Mouse (Mus musculus): Measurements from ENCODE around the gene Ptpn3. TPM values are rescaled to one million over a fixed set of nuclear protein-coding genes. Genes with fewer than 3 reads are reported as not detected.

The Ptpn3 gene
- polyA plus RNA-seq, 1 experiment = 15.2 TPM

GRCm38 (mm10) chr4:57263061-57263685 lies 38.5 kb downstream of the Ptpn3 start:
- no peaks in the 10 kb centered on the region for H3K4me1 ChIP-seq (ENCODE audit: control insufficient read depth, insufficient read depth, insufficient read length, low read length)
- H3K36me3 ChIP-seq (ENCODE audit: control insufficient read depth, insufficient read depth, low read length) = peaks cover 45% of the 10 kb centered on the region
- no peak overlapping the region for H3K27ac ChIP-seq (ENCODE audit: insufficient read depth, low read depth, low read length)
- TF ChIP-seq CTCF (IDR thresholded peaks at IDR 0.05; ENCODE audit: extremely low read depth, insufficient read length, insufficient replicate concordance, low read depth, low read length) (no peak), POLR2A (IDR thresholded peaks at IDR 0.05; ENCODE audit: low read depth, low read length) (no peak)
- 84% methylated on average over 8 of the region's 8 CpGs for WGBS
- no peaks in the 10 kb centered on the region for H3K27me3 ChIP-seq (ENCODE audit: control insufficient read depth, insufficient read depth, low read length)
- H3K4me3 ChIP-seq (ENCODE audit: low read depth, low read length) = no peak overlapping the region

GRCm38 (mm10) chr4:57262451-57262850 lies 39.2 kb downstream of the Ptpn3 start:
- H3K4me1 ChIP-seq (ENCODE audit: control insufficient read depth, insufficient read depth, insufficient read length, low read length) = no peaks in the 10 kb centered on the region
- peaks cover 46% of the 10 kb centered on the region for H3K36me3 ChIP-seq (ENCODE audit: control insufficient read depth, insufficient read depth, low read length)
- no peak overlapping the region for H3K4me3 ChIP-seq (ENCODE audit: low read depth, low read length)
- 84% methylated on average over 8 of the region's 8 CpGs for WGBS
- TF ChIP-seq CTCF (IDR thresholded peaks at IDR 0.05; ENCODE audit: extremely low read depth, insufficient read length, insufficient replicate concordance, low read depth, low read length) = no peak
- TF ChIP-seq POLR2A (IDR thresholded peaks at IDR 0.05; ENCODE audit: low read depth, low read length) = no peak
- no peak overlapping the region for H3K27ac ChIP-seq (ENCODE audit: insufficient read depth, low read depth, low read length)
- H3K27me3 ChIP-seq (ENCODE audit: control insufficient read depth, insufficient read depth, low read length) = no peaks in the 10 kb centered on the region

- no peak overlapping the region for H3K27ac ChIP-seq (ENCODE audit: insufficient read depth, low read depth, low read length)
- WGBS = 84% methylated on average over 9 of the region's 9 CpGs
- no peak overlapping the region for H3K4me3 ChIP-seq (ENCODE audit: low read depth, low read length)
- TF ChIP-seq CTCF (IDR thresholded peaks at IDR 0.05; ENCODE audit: extremely low read depth, insufficient read length, insufficient replicate concordance, low read depth, low read length) = no peak
- TF ChIP-seq POLR2A (IDR thresholded peaks at IDR 0.05; ENCODE audit: low read depth, low read length) = no peak
- H3K4me1 ChIP-seq (ENCODE audit: control insufficient read depth, insufficient read depth, insufficient read length, low read length) = no peaks in the 10 kb centered on the region
- no peaks in the 10 kb centered on the region for H3K27me3 ChIP-seq (ENCODE audit: control insufficient read depth, insufficient read depth, low read length)
- H3K36me3 ChIP-seq (ENCODE audit: control insufficient read depth, insufficient read depth, low read length) = peaks cover 44% of the 10 kb centered on the region
Measured at GRCm38 (mm10) chr4:57261813-57262212, 39.8 kb downstream of the Ptpn3 start.

GRCm38 (mm10) chr4:57258159-57259035 lies 43.2 kb downstream of the Ptpn3 start:
- TF ChIP-seq POLR2A (IDR thresholded peaks at IDR 0.05; ENCODE audit: low read depth, low read length) = no peak
- TF ChIP-seq CTCF (IDR thresholded peaks at IDR 0.05; ENCODE audit: extremely low read depth, insufficient read length, insufficient replicate concordance, low read depth, low read length) = no peak
- H3K27ac ChIP-seq (ENCODE audit: insufficient read depth, low read depth, low read length) = no peak overlapping the region
- H3K36me3 ChIP-seq (ENCODE audit: control insufficient read depth, insufficient read depth, low read length) = peaks cover 44% of the 10 kb centered on the region
- 76% methylated on average over 14 of the region's 14 CpGs for WGBS
- H3K4me1 ChIP-seq (ENCODE audit: control insufficient read depth, insufficient read depth, insufficient read length, low read length) = no peaks in the 10 kb centered on the region
- H3K4me3 ChIP-seq (ENCODE audit: low read depth, low read length) = no peak overlapping the region
- H3K27me3 ChIP-seq (ENCODE audit: control insufficient read depth, insufficient read depth, low read length) = no peaks in the 10 kb centered on the region

- Histone ChIP-seq H3K36me3 (ENCODE audit: control insufficient read depth, insufficient read depth, low read length) (peaks cover 43% of the 10 kb centered on the region), H3K4me1 (ENCODE audit: control insufficient read depth, insufficient read depth, insufficient read length, low read length) (no peaks in the 10 kb centered on the region), H3K4me3 (ENCODE audit: low read depth, low read length) (no peak overlapping the region), H3K27me3 (ENCODE audit: control insufficient read depth, insufficient read depth, low read length) (no peaks in the 10 kb centered on the region), H3K27ac (ENCODE audit: insufficient read depth, low read depth, low read length) (no peak overlapping the region)
- no peak for TF ChIP-seq CTCF (IDR thresholded peaks at IDR 0.05; ENCODE audit: extremely low read depth, insufficient read length, insufficient replicate concordance, low read depth, low read length)
- TF ChIP-seq POLR2A (IDR thresholded peaks at IDR 0.05; ENCODE audit: low read depth, low read length) = no peak
- WGBS = 94% methylated on average over 8 of the region's 8 CpGs
Measured at GRCm38 (mm10) chr4:57257409-57257808, 44.2 kb downstream of the Ptpn3 start.

- H3K4me3 ChIP-seq (ENCODE audit: low read depth, low read length) = no peak overlapping the region
- H3K27ac ChIP-seq (ENCODE audit: insufficient read depth, low read depth, low read length) = no peak overlapping the region
- WGBS = 96% methylated on average over 4 of the region's 4 CpGs
- TF ChIP-seq CTCF (IDR thresholded peaks at IDR 0.05; ENCODE audit: extremely low read depth, insufficient read length, insufficient replicate concordance, low read depth, low read length) = no peak
- no peak for TF ChIP-seq POLR2A (IDR thresholded peaks at IDR 0.05; ENCODE audit: low read depth, low read length)
- H3K36me3 ChIP-seq (ENCODE audit: control insufficient read depth, insufficient read depth, low read length) = peaks cover 42% of the 10 kb centered on the region
- no peaks in the 10 kb centered on the region for H3K4me1 ChIP-seq (ENCODE audit: control insufficient read depth, insufficient read depth, insufficient read length, low read length)
- no peaks in the 10 kb centered on the region for H3K27me3 ChIP-seq (ENCODE audit: control insufficient read depth, insufficient read depth, low read length)
Measured at GRCm38 (mm10) chr4:57256761-57257160, 44.9 kb downstream of the Ptpn3 start.

GRCm38 (mm10) chr4:57254412-57254811 lies 47.2 kb downstream of the Ptpn3 start:
- Histone ChIP-seq H3K4me1 (ENCODE audit: control insufficient read depth, insufficient read depth, insufficient read length, low read length) (no peaks in the 10 kb centered on the region), H3K4me3 (ENCODE audit: low read depth, low read length) (no peak overlapping the region), H3K27me3 (ENCODE audit: control insufficient read depth, insufficient read depth, low read length) (no peaks in the 10 kb centered on the region), H3K27ac (ENCODE audit: insufficient read depth, low read depth, low read length) (no peak overlapping the region), H3K36me3 (ENCODE audit: control insufficient read depth, insufficient read depth, low read length) (peaks cover 34% of the 10 kb centered on the region)
- TF ChIP-seq CTCF (IDR thresholded peaks at IDR 0.05; ENCODE audit: extremely low read depth, insufficient read length, insufficient replicate concordance, low read depth, low read length) = no peak
- WGBS = 78% methylated on average over 6 of the region's 6 CpGs
